Mouse (Mus musculus) limb, embryonic 11.5 days (tissue): ENCODE measurements at regions not wholly inside any gene's neighbourhood (a gene's known extent, or its start where the extent isn't known, plus 50 kb on each side); places are given as distances from the start of the nearest gene placed in this dataset.

Source experiments
- ATAC-seq: fragments of 200-750 bp; cut with Nextera tagmentation; 2 replicates; pipeline ENCODE4 v1.8.0; 2017; ENCODE audit warnings: low read depth; ENCODE audit not compliant: insufficient number of reproducible peaks, low FRiP score, low TSS enrichment
- DNase-seq: peaks from one replicate; pipeline ENCODE4 v3.0.0-alpha.2; 2015; ENCODE audit warnings: low spot score
- H3K27ac ChIP-seq: fragments of 300-500 bp; sonication (generic); replicated peaks from 2 replicates; pipeline ENCODE4 v1.5.1; 2014; ENCODE audit warnings: low read depth, mild to moderate bottlenecking, low read length
- H3K27me3 ChIP-seq: fragments of 300-500 bp; sonication (generic); 2 replicates; pipeline ENCODE4 v1.6.1; 2014; ENCODE audit warnings: mild to moderate bottlenecking, low read length, mixed read lengths; ENCODE audit not compliant: control insufficient read depth, insufficient read depth
- H3K36me3 ChIP-seq: fragments of 300-500 bp; sonication (generic); 2 replicates; pipeline ENCODE4 v1.6.1; 2014; ENCODE audit warnings: mild to moderate bottlenecking, low read length, moderate library complexity, mixed read lengths; ENCODE audit not compliant: control insufficient read depth, insufficient read depth
- H3K4me1 ChIP-seq: fragments of 300-500 bp; sonication (generic); 2 replicates; pipeline ENCODE4 v1.6.1; 2014; ENCODE audit warnings: low read length, mixed read lengths; ENCODE audit not compliant: control insufficient read depth, insufficient read depth
- H3K4me2 ChIP-seq: fragments of 300-500 bp; sonication (generic); 2 replicates; pipeline ENCODE4 v1.6.1; 2014; ENCODE audit warnings: low read depth, mild to moderate bottlenecking, moderate library complexity; ENCODE audit not compliant: severe bottlenecking
- H3K4me3 ChIP-seq: fragments of 300-500 bp; sonication (generic); 2 replicates; pipeline ENCODE4 v1.5.1; 2014; ENCODE audit warnings: low read depth, low read length
- H3K9ac ChIP-seq: fragments of 300-500 bp; sonication (generic); 2 replicates; pipeline ENCODE4 v1.6.1; 2014; ENCODE audit warnings: mild to moderate bottlenecking, low read length
- H3K9me3 ChIP-seq: fragments of 300-500 bp; sonication (generic); 2 replicates; pipeline ENCODE4 v1.6.1; 2016; ENCODE audit warnings: low read length; ENCODE audit not compliant: control insufficient read depth
- WGBS: fragments of 180-500 bp; shearing (Covaris S2); extraction: QIAGEN DNeasy Blood & Tissue Kit; methylation state at CpG from one replicate; pipeline ENCODE4 v1.1.7; 2014; 5-methylcytosine and 5-hydroxymethylcytosine counted together

- Histone ChIP-seq H3K9ac (no peak overlapping the region), H3K27me3 (no peaks in the 10 kb centered on the region), H3K4me1 (peaks cover 16% of the 10 kb centered on the region), H3K9me3 (no peaks in the 10 kb centered on the region; the same call in 1 of the 2 replicates), H3K4me2 (0 out of 2 replicates have a peak overlapping the region, but pooled peaks have one; percentile 22), H3K27ac (no peak overlapping the region; the same call in 1 of the 2 replicates), H3K36me3 (no peaks in the 10 kb centered on the region; the same call in 1 of the 2 replicates), H3K4me3 (no peak overlapping the region)
- 21% methylated on average over 22 of the region's 22 CpGs for WGBS
- ATAC-seq (peak; percentile 65; the same call in 1 of the 2 replicates), DNase-seq (peak; percentile 61)
These were observed 443.7 kb upstream of the Smim15 start for GRCm38 (mm10) chr13:107600331-107601131.

- Histone ChIP-seq H3K27ac (no peak overlapping the region), H3K4me2 (no peak overlapping the region), H3K4me3 (no peak overlapping the region), H3K9me3 (no peaks in the 10 kb centered on the region; the same call in 1 of the 2 replicates), H3K27me3 (no peaks in the 10 kb centered on the region), H3K36me3 (no peaks in the 10 kb centered on the region; the same call in 1 of the 2 replicates), H3K9ac (no peak overlapping the region), H3K4me1 (peaks cover 16% of the 10 kb centered on the region)
- ATAC-seq = no peak
- DNase-seq = no peak
- WGBS = 56% methylated on average over 4 of the region's 4 CpGs
These were observed 445.1 kb upstream of the Smim15 start for GRCm38 (mm10) chr13:107599094-107599644.

- no peak for ATAC-seq
- no peak overlapping the region for H3K9ac ChIP-seq
- H3K4me3 ChIP-seq = no peak overlapping the region
- no peaks in the 10 kb centered on the region for H3K9me3 ChIP-seq
- no peaks in the 10 kb centered on the region for H3K27me3 ChIP-seq
- H3K4me1 ChIP-seq = peaks cover 16% of the 10 kb centered on the region
- H3K27ac ChIP-seq = no peak overlapping the region
- DNase-seq = no peak
- H3K4me2 ChIP-seq = no peak overlapping the region
- WGBS = 61% methylated on average over 1 of the region's 1 CpGs
- no peaks in the 10 kb centered on the region for H3K36me3 ChIP-seq
These were observed 445.9 kb upstream of the Smim15 start for GRCm38 (mm10) chr13:107598391-107598790.

GRCm38 (mm10) chr13:107597217-107597616, 447.0 kb upstream of the Smim15 start:
- ATAC-seq = no peak
- WGBS = 70% methylated on average over 2 of the region's 2 CpGs

GRCm38 (mm10) chr13:107596183-107596582, 448.1 kb upstream of the Smim15 start:
- WGBS = 79% methylated on average over 2 of the region's 2 CpGs
- H3K4me1 ChIP-seq = peaks cover 16% of the 10 kb centered on the region
- H3K27ac ChIP-seq = no peak overlapping the region
- ATAC-seq (no peak), DNase-seq (no peak)
- H3K4me2 ChIP-seq = no peak overlapping the region
- no peaks in the 10 kb centered on the region for H3K27me3 ChIP-seq
- no peak overlapping the region for H3K9ac ChIP-seq
- no peaks in the 10 kb centered on the region for H3K36me3 ChIP-seq
- H3K4me3 ChIP-seq = no peak overlapping the region
- no peaks in the 10 kb centered on the region for H3K9me3 ChIP-seq

More at GRCm38 (mm10) chr13:107597217-107597616, 447.0 kb upstream of the Smim15 start:
- H3K4me2 ChIP-seq = no peak overlapping the region
- H3K36me3 ChIP-seq = no peaks in the 10 kb centered on the region
- H3K27ac ChIP-seq = no peak overlapping the region
- H3K4me1 ChIP-seq = peaks cover 16% of the 10 kb centered on the region
- DNase-seq = no peak
- H3K9me3 ChIP-seq = no peaks in the 10 kb centered on the region
- no peak overlapping the region for H3K4me3 ChIP-seq
- no peaks in the 10 kb centered on the region for H3K27me3 ChIP-seq
- no peak overlapping the region for H3K9ac ChIP-seq

DNA sequence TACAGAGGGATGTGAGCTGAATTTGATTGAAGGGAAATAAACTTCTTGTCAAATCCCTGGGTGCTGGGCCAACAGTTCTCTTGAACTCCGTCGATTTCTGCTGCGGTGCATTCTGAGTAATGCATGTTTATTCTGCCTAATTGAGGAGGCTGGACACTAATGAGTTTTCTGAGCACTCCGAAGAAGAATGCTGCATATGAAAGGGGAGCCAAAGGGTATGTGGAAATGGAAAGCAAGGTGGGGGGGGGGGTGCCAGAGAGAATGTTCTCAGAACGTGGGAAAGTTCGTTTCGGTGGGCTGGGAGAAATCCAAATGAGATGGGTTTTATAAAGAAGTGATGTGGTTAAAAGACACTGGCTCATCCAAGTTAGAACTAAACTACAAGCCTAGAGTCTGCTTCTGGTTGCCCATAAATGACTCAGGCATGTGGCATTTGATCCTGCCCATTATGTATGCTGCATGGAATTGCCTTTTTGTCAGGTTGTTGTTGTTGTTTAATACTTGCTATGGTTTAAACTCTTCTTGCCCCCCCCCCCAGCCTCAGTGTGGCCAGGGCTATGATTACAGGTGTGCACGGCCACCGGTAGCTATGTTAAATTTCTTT, 455.7 kb upstream of the Smim15 start:
- H3K4me3 ChIP-seq = no peak overlapping the region
- no peaks in the 10 kb centered on the region for H3K4me1 ChIP-seq
- H3K4me2 ChIP-seq = no peak overlapping the region
- H3K9ac ChIP-seq = no peak overlapping the region
- H3K9me3 ChIP-seq = no peaks in the 10 kb centered on the region
- H3K27ac ChIP-seq = no peak overlapping the region
- H3K36me3 ChIP-seq = no peaks in the 10 kb centered on the region
- no peak for DNase-seq
- ATAC-seq = no peak
- no peaks in the 10 kb centered on the region for H3K27me3 ChIP-seq
- 59% methylated on average over 9 of the region's 9 CpGs for WGBS

DNA sequence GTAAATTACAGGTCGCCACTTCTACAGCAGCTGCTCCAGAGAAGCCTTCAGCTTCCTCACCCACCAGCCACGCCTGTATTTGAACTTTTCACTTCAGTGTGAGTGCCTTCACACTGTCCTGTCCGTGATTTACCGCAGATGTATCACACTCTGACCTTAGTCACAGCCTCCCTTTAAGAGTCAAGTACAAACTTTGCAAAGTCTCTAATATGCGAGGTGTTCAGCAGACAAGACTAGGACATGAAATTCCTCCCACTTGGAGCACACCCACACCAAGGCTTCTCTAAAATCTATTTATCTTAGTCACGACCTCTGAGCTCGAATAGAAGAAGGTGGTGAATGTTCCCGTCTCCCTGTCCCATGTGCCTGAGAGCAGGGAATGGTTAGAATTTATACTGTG, 456.6 kb upstream of the Smim15 start:
- DNase-seq = no peak
- no peak for ATAC-seq
- no peaks in the 10 kb centered on the region for H3K27me3 ChIP-seq
- H3K9me3 ChIP-seq = no peaks in the 10 kb centered on the region
- WGBS = 59% methylated on average over 8 of the region's 8 CpGs
- no peak overlapping the region for H3K4me3 ChIP-seq
- H3K4me2 ChIP-seq = no peak overlapping the region
- no peaks in the 10 kb centered on the region for H3K4me1 ChIP-seq
- H3K27ac ChIP-seq = no peak overlapping the region
- H3K9ac ChIP-seq = no peak overlapping the region
- H3K36me3 ChIP-seq = no peaks in the 10 kb centered on the region

DNA sequence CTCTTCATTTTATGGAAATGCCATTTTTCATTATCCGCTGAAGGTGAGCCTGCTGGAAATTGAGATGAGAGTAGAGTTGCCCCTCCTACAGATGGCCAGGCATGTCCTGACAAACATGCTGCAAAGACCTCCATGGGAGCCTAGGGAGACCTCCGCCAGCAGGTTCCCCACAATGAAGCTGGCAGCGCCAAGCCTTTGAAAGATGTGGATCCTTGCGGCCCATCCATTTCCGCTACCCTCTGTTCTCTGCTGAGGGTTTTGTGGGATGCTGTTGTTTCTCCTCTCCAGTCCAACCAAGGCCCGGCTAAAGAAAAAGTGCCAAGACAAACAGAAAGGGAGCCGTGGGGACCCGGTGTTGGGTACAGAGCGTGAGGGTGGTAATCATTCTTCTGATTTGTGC, 458.3 kb upstream of the Smim15 start:
- Histone ChIP-seq H3K4me1 (no peaks in the 10 kb centered on the region), H3K36me3 (no peaks in the 10 kb centered on the region), H3K9me3 (no peaks in the 10 kb centered on the region), H3K9ac (no peak overlapping the region), H3K4me3 (no peak overlapping the region), H3K4me2 (no peak overlapping the region), H3K27ac (no peak overlapping the region), H3K27me3 (no peaks in the 10 kb centered on the region)
- DNase-seq = no peak
- WGBS = 88% methylated on average over 9 of the region's 9 CpGs
- ATAC-seq = no peak
